Mouse (Mus musculus) ES-E14 (cell line): Measurements from ENCODE around the gene Glce. TPM values are rescaled to one million over a fixed set of nuclear protein-coding genes. Genes with fewer than 3 reads are reported as not detected.

Experiments
- DNase-seq: peaks from one replicate; pipeline ENCODE4 v3.0.0-alpha.2; 2013; ENCODE audit warnings: low read depth, low spot score
- H3K27ac ChIP-seq: 2 replicates; pipeline ENCODE4 v1.5.1; 2012; ENCODE audit warnings: low read depth, mild to moderate bottlenecking, low read length, moderate library complexity, mixed read lengths; ENCODE audit not compliant: poor library complexity, insufficient read depth, severe bottlenecking
- H3K36me3 ChIP-seq: 2 replicates; pipeline ENCODE4 v1.6.1; 2012; ENCODE audit warnings: mild to moderate bottlenecking, low read length, moderate library complexity, mixed read lengths; ENCODE audit not compliant: control insufficient read depth, poor library complexity, insufficient read depth, severe bottlenecking
- H3K4me1 ChIP-seq, 2 experiments: fragments of 150-350 bp in 1 of 2; sonication (generic) in 1 of 2; 2 replicates each; pipeline ENCODE4 v1.6.1; 2012; ENCODE audit warnings: low read length in 2 of 2, mild to moderate bottlenecking in 1 of 2, mixed read lengths in 1 of 2; ENCODE audit not compliant: control insufficient read depth in 2 of 2, insufficient read depth in 2 of 2, poor library complexity in 1 of 2
- H3K4me3 ChIP-seq, 2 experiments: fragments of 150-350 bp in 1 of 2; sonication (generic) in 1 of 2; 2 replicates each; pipeline ENCODE4 v1.5.1; 2012; ENCODE audit warnings: low read length in 2 of 2, low read depth in 1 of 2, mild to moderate bottlenecking in 1 of 2, mixed read lengths in 1 of 2; ENCODE audit not compliant: insufficient read depth in 1 of 2, poor library complexity in 1 of 2, severe bottlenecking in 1 of 2
- H3K9ac ChIP-seq: 2 replicates; pipeline ENCODE4 v1.6.1; 2012; ENCODE audit warnings: low read depth, mild to moderate bottlenecking, low read length, mixed read lengths; ENCODE audit not compliant: poor library complexity, insufficient read depth, severe bottlenecking
- H3K9me3 ChIP-seq: fragments of 150-350 bp; sonication (generic); 2 replicates; pipeline ENCODE4 v1.6.1; 2012; ENCODE audit warnings: low read depth, mild to moderate bottlenecking, low read length; ENCODE audit not compliant: control insufficient read depth, insufficient read depth
- CHD2 ChIP-seq: IDR thresholded peaks from 2 replicates; pipeline ENCODE4 v1.6.1; 2014; ENCODE audit warnings: mild to moderate bottlenecking, low read depth, low read length, inconsistent platforms
- HCFC1 ChIP-seq: IDR thresholded peaks from 2 replicates; pipeline ENCODE4 v1.6.1; 2012; ENCODE audit warnings: low read length, inconsistent platforms, borderline replicate concordance; ENCODE audit not compliant: insufficient read depth
- MAFK ChIP-seq: IDR thresholded peaks from 2 replicates; pipeline ENCODE4 v1.6.1; 2014; ENCODE audit warnings: mild to moderate bottlenecking, low read depth, low read length, inconsistent platforms; ENCODE audit not compliant: insufficient read depth
- ZC3H11A ChIP-seq: IDR thresholded peaks from 2 replicates; pipeline ENCODE4 v1.6.1; 2012; ENCODE audit warnings: low read depth, mild to moderate bottlenecking, inconsistent platforms, low read length, borderline replicate concordance
- ZNF384 ChIP-seq: IDR thresholded peaks from 2 replicates; pipeline ENCODE4 v1.6.1; 2012; ENCODE audit warnings: low read depth, low read length, inconsistent platforms
- in situ Hi-C, 2 experiments: fragments of 600-800 bp; cut with MboI; formaldehyde crosslinking; loops; one replicate each; pipeline ENCODE4 v1.15.1; 2025; ENCODE audit warnings: low sequenced_read_pairs in 2 of 2, inconsistent platforms in 1 of 2; ENCODE audit not compliant: unreplicated experiment in 2 of 2
- total RNA-seq: library from RNA; depleted of rRNA; stranded (reverse); fragments of 300-350 nt; gene quantifications from 2 replicates; pipeline ENCODE4 v1.2.3, GENCODE M21; 2012

Gene Glce
- total RNA-seq, 1 experiment, result 44.8 TPM

- no peaks in the 10 kb centered on the region for H3K36me3 ChIP-seq
- TF ChIP-seq ZC3H11A, result no peak
- TF ChIP-seq HCFC1, result no peak
- TF ChIP-seq CHD2, result no peak
- TF ChIP-seq MAFK, result no peak
- no peak for TF ChIP-seq ZNF384
- no peak overlapping the region for H3K9ac ChIP-seq
- no peak overlapping the region for H3K27ac ChIP-seq
- H3K9me3 ChIP-seq, result no peaks in the 10 kb centered on the region
- H3K4me1 ChIP-seq, result no peaks in the 10 kb centered on the region
- H3K4me3 ChIP-seq, result no peak overlapping the region
- DNase-seq, result no peak
- in situ Hi-C loops, result no loop called here
Measured at GRCm38 (mm10) chr9:62080028-62080760, 42.3 kb downstream of the Glce start.

GRCm38 (mm10) chr9:62062234-62062633 lies 60.2 kb downstream of the Glce start:
- Histone ChIP-seq H3K4me1 (no peaks in the 10 kb centered on the region), H3K27ac (no peak overlapping the region), H3K36me3 (peaks cover 9% of the 10 kb centered on the region; the same call in 1 of the 2 replicates), H3K4me3 (no peak overlapping the region), H3K9me3 (no peaks in the 10 kb centered on the region), H3K9ac (no peak overlapping the region)
- in situ Hi-C loops, result no loop called here
- DNase-seq, result no peak
- TF ChIP-seq ZNF384 (no peak), ZC3H11A (no peak), HCFC1 (no peak), CHD2 (no peak)

GRCm38 (mm10) chr9:62060431-62060830 lies 62.0 kb downstream of the Glce start:
- in situ Hi-C loops, result no loop called here

GRCm38 (mm10) chr9:62059941-62060340 lies 62.5 kb downstream of the Glce start:
- no peak for TF ChIP-seq ZNF384
- TF ChIP-seq ZC3H11A, result no peak
- no peak for TF ChIP-seq CHD2
- no peak for TF ChIP-seq MAFK
- no peak for TF ChIP-seq HCFC1

More at GRCm38 (mm10) chr9:62060431-62060830, 62.0 kb downstream of the Glce start:
- DNase-seq, result no peak
- H3K27ac ChIP-seq, result no peak overlapping the region
- no peaks in the 10 kb centered on the region for H3K9me3 ChIP-seq
- H3K36me3 ChIP-seq, result peaks cover 9% of the 10 kb centered on the region; the same call in 1 of the 2 replicates
- H3K9ac ChIP-seq, result no peak overlapping the region
- H3K4me1 ChIP-seq, result no peaks in the 10 kb centered on the region
- no peak overlapping the region for H3K4me3 ChIP-seq
- no peak for TF ChIP-seq HCFC1
- TF ChIP-seq CHD2, result no peak
- TF ChIP-seq ZNF384, result no peak
- TF ChIP-seq MAFK, result no peak
- no peak for TF ChIP-seq ZC3H11A

GRCm38 (mm10) chr9:62057881-62058506 lies 64.5 kb downstream of the Glce start:
- Histone ChIP-seq H3K4me3 (no peak overlapping the region), H3K9ac (no peak overlapping the region), H3K9me3 (no peaks in the 10 kb centered on the region), H3K36me3 (peaks cover 9% of the 10 kb centered on the region; the same call in 1 of the 2 replicates), H3K27ac (no peak overlapping the region), H3K4me1 (no peaks in the 10 kb centered on the region)
- in situ Hi-C loops, result no loop called here
- no peak for TF ChIP-seq ZC3H11A
- TF ChIP-seq MAFK, result no peak
- TF ChIP-seq HCFC1, result no peak
- no peak for TF ChIP-seq CHD2
- no peak for TF ChIP-seq ZNF384
- DNase-seq, result no peak

More at GRCm38 (mm10) chr9:62059941-62060340, 62.5 kb downstream of the Glce start:
- Histone ChIP-seq H3K36me3 (peaks cover 9% of the 10 kb centered on the region; the same call in 1 of the 2 replicates), H3K9me3 (no peaks in the 10 kb centered on the region), H3K4me1 (no peaks in the 10 kb centered on the region), H3K27ac (no peak overlapping the region), H3K9ac (no peak overlapping the region), H3K4me3 (no peak overlapping the region)
- DNase-seq, result no peak
- in situ Hi-C loops, result no loop called here
